Mouse (Mus musculus) MN1 (cell line): ENCODE measurements at regions not wholly inside any gene's neighbourhood (a gene's known extent, or its start where the extent isn't known, plus 50 kb on each side); places are given as distances from the start of the nearest gene placed in this dataset.
"Not testable (repeated sequence)": the region's sequence is repeated elsewhere in the genome, so short reads cannot be mapped to it uniquely, and the experiment has no call there.

Experiments
- DNase-seq: peaks from one replicate; pipeline ENCODE4 v3.0.0-alpha.2; 2016; ENCODE audit warnings: low spot score

GRCm38 (mm10) chr5:74829003-74829402 is 126.3 kb upstream of the Lnx1 start:
- no peak for DNase-seq

GRCm38 (mm10) chr5:74827944-74828343 is 125.2 kb upstream of the Lnx1 start:
- no peak for DNase-seq

GRCm38 (mm10) chr5:74825517-74826254 is 123.0 kb upstream of the Lnx1 start:
- no peak for DNase-seq

- no peak for DNase-seq
These were observed 121.0 kb upstream of the Lnx1 start for GRCm38 (mm10) chr5:74823719-74824118.

GRCm38 (mm10) chr5:74821969-74822368 is 119.3 kb upstream of the Lnx1 start:
- DNase-seq = no peak

GRCm38 (mm10) chr5:74816523-74816922 is 113.8 kb upstream of the Lnx1 start:
- DNase-seq = peak; percentile 63

GRCm38 (mm10) chr5:74813396-74813795 is 110.7 kb upstream of the Lnx1 start:
- no peak for DNase-seq

- DNase-seq = peak; percentile 11
These were observed 108.3 kb upstream of the Lnx1 start for GRCm38 (mm10) chr5:74811046-74811445.

- no peak for DNase-seq
These were observed 105.0 kb upstream of the Lnx1 start for GRCm38 (mm10) chr5:74807581-74808221.

GRCm38 (mm10) chr5:74801946-74802345 is 99.2 kb upstream of the Lnx1 start:
- DNase-seq = no peak

GRCm38 (mm10) chr5:74800351-74800750 is 97.6 kb upstream of the Lnx1 start:
- no peak for DNase-seq

GRCm38 (mm10) chr5:74796421-74797067 is 93.8 kb upstream of the Lnx1 start:
- peak; percentile 45 for DNase-seq

- DNase-seq = no peak
These were observed 92.0 kb upstream of the Lnx1 start for GRCm38 (mm10) chr5:74794726-74795125.

- DNase-seq = peak; percentile 25
These were observed 90.7 kb upstream of the Lnx1 start for GRCm38 (mm10) chr5:74793431-74793830.

- peak; percentile 28 for DNase-seq
These were observed 90.2 kb upstream of the Lnx1 start for GRCm38 (mm10) chr5:74792936-74793335.

GRCm38 (mm10) chr5:74792301-74792700 is 89.6 kb upstream of the Lnx1 start:
- DNase-seq = peak; percentile 89

GRCm38 (mm10) chr5:74790501-74790900 is 87.8 kb upstream of the Lnx1 start:
- DNase-seq = not testable (repeated sequence)

- DNase-seq = no peak
These were observed 81.2 kb upstream of the Lnx1 start for GRCm38 (mm10) chr5:74783906-74784305.

- no peak for DNase-seq
These were observed 75.4 kb upstream of the Lnx1 start for GRCm38 (mm10) chr5:74778076-74778465.

GRCm38 (mm10) chr5:74777381-74778075 is 74.8 kb upstream of the Lnx1 start:
- no peak for DNase-seq

GRCm38 (mm10) chr5:74776081-74776480 is 73.4 kb upstream of the Lnx1 start:
- DNase-seq = no peak

GRCm38 (mm10) chr5:74775596-74775995 is 72.9 kb upstream of the Lnx1 start:
- DNase-seq = no peak
